Comparison of ENCODE assay signal across 28 mouse cellular contexts in the genomic region with DNA sequence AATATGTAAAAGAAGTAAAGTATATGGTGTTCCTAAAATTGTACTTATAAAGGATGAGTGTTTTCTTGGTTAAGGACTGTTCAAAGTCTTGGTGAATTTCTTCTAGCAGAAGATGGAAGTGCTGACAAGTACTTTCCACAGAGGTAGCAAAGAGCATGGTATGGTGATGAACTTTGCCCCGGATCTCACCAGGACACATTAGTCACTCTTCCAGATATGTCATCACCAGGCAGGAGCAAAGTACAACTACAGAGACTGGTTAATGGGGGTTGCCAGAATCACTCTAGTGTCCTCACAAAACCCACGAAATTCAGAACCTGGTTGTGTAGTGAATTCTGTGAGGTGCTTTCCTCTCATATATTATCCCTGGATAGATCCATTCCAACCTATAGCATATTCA.
DNase-seq lines count a peak whose midpoint lies in the region; ATAC-seq and TF ChIP-seq lines count a peak whose summit lies in the region.
"Had no signal": no experiment of that assay in that cellular context is flagged by ENCODE, and none has a peak within 500 bp of the region (broad histone marks: within the 10 kb centered on the region; RNA-seq: fewer than 3 reads in every experiment).

No protein-coding gene starts in this region.

- DNase-seq in kidney, adult 11 months, result peak; percentile 8
- DNase-seq in liver, adult 2 months (ENCODE audit: extremely low read depth, low read depth, low spot score), result peak; percentile 95
- DNase-seq in liver, embryonic 11.5 days (ENCODE audit: low spot score), result no peak
- DNase-seq in yolk sac, embryonic 10.5 days (ENCODE audit: low spot score), result peak; percentile 74
- no peak for DNase-seq in cerebellum, adult 9-10 months
- DNase-seq: adrenal gland, postnatal 36 days; B cell, adult 2 months; cerebellum, adult 18-20 months; cerebellum, postnatal 25 days; gastrocnemius, adult 2 months; gastrocnemius, postnatal 36 days; heart, adult 2 months; heart, postnatal 10 days; left cerebral cortex, postnatal 4 days; lung, adult 18-20 months; lung, postnatal 4 days; right cerebral cortex, postnatal 14 days had no signal

- no peak for TF ChIP-seq CTCF in liver, adult 2 months (IDR thresholded peaks at IDR 0.05; ENCODE audit: low read depth, low read length)

- no peak for TF ChIP-seq POLR2A in liver, adult 2 months (IDR thresholded peaks at IDR 0.05; ENCODE audit: extremely low read depth, insufficient read depth, low read length)

- H3K9ac ChIP-seq in kidney, embryonic 14.5 days (ENCODE audit: low read depth, low read length), result no peak overlapping the region
- no peak overlapping the region for H3K9ac ChIP-seq in liver, adult 2 months (ENCODE audit: low read depth, low read length)
- H3K9ac ChIP-seq in liver, embryonic 11.5 days (ENCODE audit: low read depth, low read length), result no peak overlapping the region
- H3K9ac ChIP-seq in intestine, embryonic 16.5 days (ENCODE audit: low read depth, low read length), result no peak overlapping the region
- H3K9ac ChIP-seq: heart, embryonic 13.5 days; hindbrain, embryonic 14.5 days; midbrain, embryonic 13.5 days; stomach, embryonic 15.5 days had no signal

- H3K27me3 ChIP-seq in kidney, embryonic 14.5 days (ENCODE audit: control insufficient read depth, insufficient read depth, low read length), result no peaks in the 10 kb centered on the region; the same call in 1 of the 2 replicates
- H3K27me3 ChIP-seq in liver, adult 2 months (ENCODE audit: control insufficient read depth, insufficient read depth, low read length), result no peaks in the 10 kb centered on the region
- H3K27me3 ChIP-seq in liver, embryonic 11.5 days (replicated peaks; ENCODE audit: control insufficient read depth, insufficient read depth, low read length), result no peaks in the 10 kb centered on the region
- no peaks in the 10 kb centered on the region for H3K27me3 ChIP-seq in intestine, embryonic 16.5 days (replicated peaks; ENCODE audit: control insufficient read depth, insufficient read depth, low read length)
- H3K27me3 ChIP-seq: megakaryocyte, embryonic 14.5 days; midbrain, embryonic 13.5 days; stomach, embryonic 15.5 days had no signal

- 81% methylated on average over 2 of the region's 2 CpGs for WGBS in kidney, embryonic 14.5 days
- 14% methylated on average over 2 of the region's 2 CpGs for WGBS in liver, adult 2 months
- 58% methylated on average over 2 of the region's 2 CpGs for WGBS in liver, embryonic 11.5 days
- 63% methylated on average over 2 of the region's 2 CpGs for whole genome bisulfite sequencing in intestine, embryonic 16.5 days

- H3K4me3 ChIP-seq in kidney, embryonic 14.5 days (ENCODE audit: low read length), result no peak overlapping the region
- H3K4me3 ChIP-seq in liver, adult 2 months (ENCODE audit: insufficient read depth, low read depth, low read length), result no peak overlapping the region
- H3K4me3 ChIP-seq in liver, embryonic 11.5 days (ENCODE audit: low read depth, low read length), result no peak overlapping the region
- H3K4me3 ChIP-seq in intestine, embryonic 16.5 days (ENCODE audit: low read length), result no peak overlapping the region
- H3K4me3 ChIP-seq: erythroblast, embryonic 14.5 days; gastrocnemius, adult 2 months; heart, adult 2 months; heart, embryonic 13.5 days; layer of hippocampus, adult 2 months; megakaryocyte, embryonic 14.5 days; midbrain, embryonic 13.5 days; stomach, embryonic 15.5 days had no signal

- H3K4me2 ChIP-seq in kidney, embryonic 14.5 days (replicated peaks; ENCODE audit: low read depth, low read length), result no peak overlapping the region
- H3K4me2 ChIP-seq in liver, embryonic 11.5 days, result no peak overlapping the region
- H3K4me2 ChIP-seq in intestine, embryonic 16.5 days (ENCODE audit: low read depth, low read length), result no peak overlapping the region
- H3K4me2 ChIP-seq: heart, embryonic 13.5 days; hindbrain, embryonic 14.5 days; midbrain, embryonic 13.5 days; stomach, embryonic 15.5 days had no signal

- H3K4me1 ChIP-seq in kidney, embryonic 14.5 days (ENCODE audit: control insufficient read depth, insufficient read depth, low read length), result no peaks in the 10 kb centered on the region
- H3K4me1 ChIP-seq in liver, adult 2 months (ENCODE audit: control insufficient read depth, insufficient read depth, low read length), result peaks cover 9% of the 10 kb centered on the region
- no peaks in the 10 kb centered on the region for H3K4me1 ChIP-seq in liver, embryonic 11.5 days (replicated peaks; ENCODE audit: control insufficient read depth, insufficient read depth, low read length)
- H3K4me1 ChIP-seq in intestine, embryonic 16.5 days (ENCODE audit: control insufficient read depth, insufficient read depth, low read length), result no peaks in the 10 kb centered on the region
- H3K4me1 ChIP-seq: heart, embryonic 13.5 days; megakaryocyte, embryonic 14.5 days; stomach, embryonic 15.5 days had no signal

- H3K36me3 ChIP-seq in kidney, embryonic 14.5 days (ENCODE audit: control insufficient read depth, insufficient read depth, low read length), result no peaks in the 10 kb centered on the region
- H3K36me3 ChIP-seq in liver, adult 2 months (ENCODE audit: control insufficient read depth, insufficient read depth, low read length), result no peaks in the 10 kb centered on the region
- no peaks in the 10 kb centered on the region for H3K36me3 ChIP-seq in liver, embryonic 11.5 days (ENCODE audit: control insufficient read depth, insufficient read depth, low read length)
- H3K36me3 ChIP-seq in intestine, embryonic 16.5 days (ENCODE audit: control insufficient read depth, insufficient read depth, low read length), result no peaks in the 10 kb centered on the region
- H3K36me3 ChIP-seq: heart, embryonic 13.5 days; stomach, embryonic 15.5 days had no signal

- no peak overlapping the region for H3K27ac ChIP-seq in kidney, embryonic 14.5 days (ENCODE audit: low read depth, low read length)
- H3K27ac ChIP-seq in liver, adult 2 months (replicated peaks; ENCODE audit: insufficient read depth, low read depth, low read length), result peak overlapping the region; percentile 70; the same call in 1 of the 2 replicates
- no peak overlapping the region for H3K27ac ChIP-seq in liver, embryonic 11.5 days (ENCODE audit: low read depth, low read length)
- no peak overlapping the region for H3K27ac ChIP-seq in intestine, embryonic 16.5 days (ENCODE audit: low read length)
- H3K27ac ChIP-seq: gastrocnemius, adult 2 months; heart, adult 2 months; heart, embryonic 13.5 days; hindbrain, embryonic 14.5 days; layer of hippocampus, adult 2 months; midbrain, embryonic 13.5 days; stomach, embryonic 15.5 days had no signal

- no peaks in the 10 kb centered on the region for H3K79me2 ChIP-seq in liver, adult 2 months (ENCODE audit: control insufficient read depth, insufficient read depth, low read length)

- H3K9me3 ChIP-seq in kidney, embryonic 14.5 days (ENCODE audit: control insufficient read depth, low read length), result no peaks in the 10 kb centered on the region
- no peaks in the 10 kb centered on the region for H3K9me3 ChIP-seq in liver, embryonic 11.5 days (ENCODE audit: control insufficient read depth, low read length)
- no peaks in the 10 kb centered on the region for H3K9me3 ChIP-seq in intestine, embryonic 16.5 days (ENCODE audit: control insufficient read depth, low read length)
- H3K9me3 ChIP-seq: heart, embryonic 13.5 days; megakaryocyte, embryonic 14.5 days; midbrain, embryonic 13.5 days; stomach, embryonic 15.5 days had no signal

- ATAC-seq in kidney, embryonic 14.5 days (ENCODE audit: low FRiP score, low TSS enrichment), result no peak
- ATAC-seq in liver, embryonic 11.5 days (replicated peaks; ENCODE audit: low FRiP score), result no peak
- peak; percentile 68; the same call in 1 of the 2 replicates for ATAC-seq in intestine, embryonic 16.5 days
- ATAC-seq: forebrain, embryonic 16.5 days; lung, postnatal 0 days; midbrain, embryonic 13.5 days had no signal

Comparison
In these comparisons a context has a peak if more than half of its experiments do, and no peak if none do; other contexts are left out.
1. DNase-seq: peak in kidney, adult 11 months (single experiment), liver, adult 2 months (single experiment) and yolk sac, embryonic 10.5 days (single experiment); none in liver, embryonic 11.5 days (single experiment) and cerebellum, adult 9-10 months (single experiment).